Mouse (Mus musculus) stomach, postnatal 0 days (tissue): ENCODE results near the gene Sult3a1. TPM values are rescaled to one million over a fixed set of nuclear protein-coding genes. Genes with fewer than 3 reads are reported as not detected.

ENCODE experiments used
- ATAC-seq: fragments of 200-750 bp; cut with Nextera tagmentation; 2 replicates; pipeline ENCODE4 v1.8.0; 2017; ENCODE audit not compliant: low FRiP score, low TSS enrichment
- DNase-seq: peaks from one replicate; pipeline ENCODE4 v3.0.0-alpha.2; 2016; ENCODE audit warnings: low spot score
- H3K27ac ChIP-seq: fragments of 300-500 bp; sonication (generic); replicated peaks from 2 replicates; pipeline ENCODE4 v1.5.1; 2014; ENCODE audit warnings: mild to moderate bottlenecking, control low read depth
- H3K27me3 ChIP-seq: fragments of 300-500 bp; sonication (generic); 2 replicates; pipeline ENCODE4 v1.6.1; 2014; ENCODE audit warnings: low read length; ENCODE audit not compliant: control insufficient read depth, insufficient read depth
- H3K36me3 ChIP-seq: fragments of 300-500 bp; sonication (generic); 2 replicates; pipeline ENCODE4 v1.6.1; 2014; ENCODE audit warnings: low read length, mixed read lengths; ENCODE audit not compliant: control insufficient read depth, insufficient read depth
- H3K4me1 ChIP-seq: fragments of 300-500 bp; sonication (generic); replicated peaks from 2 replicates; pipeline ENCODE4 v1.6.1; 2014; ENCODE audit warnings: antibody characterized with exemption; ENCODE audit not compliant: control insufficient read depth, insufficient read depth
- H3K4me2 ChIP-seq: fragments of 300-500 bp; sonication (generic); replicated peaks from 2 replicates; pipeline ENCODE4 v1.6.1; 2014; ENCODE audit warnings: low read depth, mild to moderate bottlenecking, control low read depth, moderate library complexity
- H3K4me3 ChIP-seq: fragments of 300-500 bp; sonication (generic); 2 replicates; pipeline ENCODE4 v1.5.1; 2014; ENCODE audit warnings: low read depth, low read length, control low read depth
- H3K9ac ChIP-seq: fragments of 300-500 bp; sonication (generic); 2 replicates; pipeline ENCODE4 v1.6.1; 2014; ENCODE audit warnings: mild to moderate bottlenecking, low read length, control low read depth, mixed read lengths
- H3K9me3 ChIP-seq: fragments of 300-500 bp; sonication (generic); 2 replicates; pipeline ENCODE4 v1.6.1; 2016; ENCODE audit warnings: low read length; ENCODE audit not compliant: control insufficient read depth
- CTCF ChIP-seq: IDR thresholded peaks from 2 replicates; pipeline ENCODE4 v1.5.1; 2016; ENCODE audit warnings: antibody characterized with exemption, low read depth, mild to moderate bottlenecking, moderate library complexity
- EP300 ChIP-seq: optimal IDR thresholded peaks from 2 replicates; pipeline ENCODE3; 2016; ENCODE audit warnings: antibody characterized with exemption
- WGBS: fragments of 180-500 bp; shearing (Covaris S2); extraction: QIAGEN DNeasy Blood & Tissue Kit; methylation state at CpG from one replicate; pipeline ENCODE4 v1.1.7; 2014; 5-methylcytosine and 5-hydroxymethylcytosine counted together
- polyA plus RNA-seq: library from polyadenylated mRNA; unstranded; fragments of >200 nt; fragmentation: Nextera tagmentation; extraction: Ambion mirVana; gene quantifications from 2 replicates; pipeline ENCODE4 v1.2.1, GENCODE M21; 2015

Sult3a1 gene
- not detected in 2 replicates for polyA plus RNA-seq

DNA sequence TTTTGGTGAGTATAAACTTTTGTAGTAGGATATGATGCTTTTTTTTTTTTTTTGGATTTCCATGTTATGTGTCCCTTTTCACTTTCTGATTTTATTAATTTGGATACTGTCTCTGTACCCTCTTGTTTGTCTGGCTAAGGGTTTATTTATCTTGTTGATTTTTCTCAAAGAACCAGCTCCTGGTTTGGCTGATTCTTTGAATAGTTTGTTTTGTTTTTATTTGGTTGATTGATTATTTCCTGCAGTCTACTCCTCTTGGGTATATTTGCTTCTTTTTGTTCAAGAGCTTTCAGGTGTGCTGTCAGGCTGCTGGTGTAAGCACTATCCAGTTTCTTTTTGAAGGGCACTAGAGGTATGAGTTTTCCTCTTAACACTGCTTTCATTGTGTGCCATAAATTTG is at the start of gene Sult3a1:
Sult3a1 (plus strand) TSS at position 301 of the 400 bp plus-strand sequence.
- DNase-seq (no peak), ATAC-seq (no peak)
- Histone ChIP-seq H3K9ac (no peak within 1 kb of the TSS), H3K36me3 (no peaks in the 10 kb centered on the region), H3K9me3 (no peaks in the 10 kb centered on the region), H3K4me1 (no peaks in the 10 kb centered on the region), H3K4me3 (no peak within 1 kb of the TSS), H3K27ac (no peak within 1 kb of the TSS), H3K4me2 (no peak within 1 kb of the TSS), H3K27me3 (no peaks in the 10 kb centered on the region)
- no peak for TF ChIP-seq EP300
- no peak for TF ChIP-seq CTCF

DNA sequence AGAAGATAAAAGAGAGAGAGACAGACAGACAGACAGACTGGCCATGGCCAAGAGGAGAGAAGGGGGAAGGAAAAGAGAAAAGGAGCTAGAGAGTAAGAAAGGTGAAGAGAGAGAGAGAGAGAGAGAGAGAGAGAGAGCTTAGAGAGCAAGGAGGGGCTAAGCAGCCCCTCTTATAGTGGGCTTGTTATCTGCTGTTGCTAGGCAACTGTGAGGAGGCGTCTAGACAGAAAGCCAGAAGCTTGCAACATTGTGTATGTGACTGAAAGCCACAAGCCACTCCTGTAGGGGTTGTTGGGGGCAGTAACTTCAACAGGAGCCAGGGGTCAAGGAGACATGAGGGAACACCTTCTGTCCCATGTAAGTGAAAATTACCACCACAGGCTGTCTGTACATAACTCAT is 45.7 kb upstream of the Sult3a1 start:
- 0% methylated on average over 1 of the region's 1 CpGs for WGBS
- no peaks in the 10 kb centered on the region for H3K27me3 ChIP-seq
- ATAC-seq (no peak), DNase-seq (no peak)
- TF ChIP-seq CTCF (no peak), EP300 (no peak)
- no peaks in the 10 kb centered on the region for H3K4me1 ChIP-seq
- no peak overlapping the region for H3K27ac ChIP-seq
- no peak overlapping the region for H3K4me3 ChIP-seq
- no peaks in the 10 kb centered on the region for H3K36me3 ChIP-seq
- no peak overlapping the region for H3K9ac ChIP-seq
- no peaks in the 10 kb centered on the region for H3K9me3 ChIP-seq
- H3K4me2 ChIP-seq: no peak overlapping the region

GRCm38 (mm10) chr10:33814266-33814665 is 43.3 kb upstream of the Sult3a1 start:
- H3K9ac ChIP-seq: no peak overlapping the region
- TF ChIP-seq CTCF: no peak
- no peak for TF ChIP-seq EP300
- no peaks in the 10 kb centered on the region for H3K27me3 ChIP-seq
- no peak for DNase-seq
- no peaks in the 10 kb centered on the region for H3K36me3 ChIP-seq
- H3K27ac ChIP-seq: no peak overlapping the region
- H3K4me1 ChIP-seq: no peaks in the 10 kb centered on the region
- ATAC-seq: no peak
- H3K4me3 ChIP-seq: no peak overlapping the region
- H3K4me2 ChIP-seq: no peak overlapping the region
- no peaks in the 10 kb centered on the region for H3K9me3 ChIP-seq

GRCm38 (mm10) chr10:33816923-33817322 is 40.6 kb upstream of the Sult3a1 start:
- H3K36me3 ChIP-seq: no peaks in the 10 kb centered on the region
- no peak overlapping the region for H3K27ac ChIP-seq
- DNase-seq (no peak), ATAC-seq (no peak)
- 51% methylated on average over 1 of the region's 1 CpGs for WGBS
- H3K27me3 ChIP-seq: no peaks in the 10 kb centered on the region
- no peak overlapping the region for H3K4me3 ChIP-seq
- no peaks in the 10 kb centered on the region for H3K9me3 ChIP-seq
- H3K4me1 ChIP-seq: no peaks in the 10 kb centered on the region
- no peak overlapping the region for H3K9ac ChIP-seq
- TF ChIP-seq EP300 (no peak), CTCF (no peak)
- no peak overlapping the region for H3K4me2 ChIP-seq

- no peaks in the 10 kb centered on the region for H3K9me3 ChIP-seq
- TF ChIP-seq EP300 (no peak), CTCF (no peak)
- no peak for DNase-seq
- no peak for ATAC-seq
- H3K27ac ChIP-seq: no peak overlapping the region
- H3K4me3 ChIP-seq: no peak overlapping the region
- no peaks in the 10 kb centered on the region for H3K27me3 ChIP-seq
- H3K4me1 ChIP-seq: no peaks in the 10 kb centered on the region
- H3K36me3 ChIP-seq: no peaks in the 10 kb centered on the region
- 92% methylated on average over 3 of the region's 3 CpGs for WGBS
- H3K9ac ChIP-seq: no peak overlapping the region
- H3K4me2 ChIP-seq: no peak overlapping the region
These were observed 36.6 kb upstream of the Sult3a1 start for GRCm38 (mm10) chr10:33820892-33821291.

- H3K36me3 ChIP-seq: no peaks in the 10 kb centered on the region
- no peaks in the 10 kb centered on the region for H3K9me3 ChIP-seq
- no peaks in the 10 kb centered on the region for H3K27me3 ChIP-seq
- H3K4me1 ChIP-seq: no peaks in the 10 kb centered on the region
- WGBS: 45% methylated on average over 2 of the region's 2 CpGs
- TF ChIP-seq CTCF (no peak), EP300 (no peak)
- H3K4me2 ChIP-seq: no peak overlapping the region
- no peak overlapping the region for H3K27ac ChIP-seq
- no peak overlapping the region for H3K9ac ChIP-seq
- no peak overlapping the region for H3K4me3 ChIP-seq
- ATAC-seq (no peak), DNase-seq (no peak)
These were observed 8.5 kb downstream of the Sult3a1 start for GRCm38 (mm10) chr10:33865994-33866393.
